Mouse (Mus musculus) heart, postnatal 25 days (tissue): ENCODE measurements at regions not wholly inside any gene's neighbourhood (a gene's known extent, or its start where the extent isn't known, plus 50 kb on each side); places are given as distances from the start of the nearest gene placed in this dataset.

Experiments
- DNase-seq: peaks from one replicate; pipeline ENCODE4 v3.0.0; 2022; ENCODE audit warnings: low spot score
- intact Hi-C: fragments of 180-260 bp; cut with DNase I; formaldehyde crosslinking; loops from one replicate; pipeline ENCODE4 v1.15.1; 2025

DNA sequence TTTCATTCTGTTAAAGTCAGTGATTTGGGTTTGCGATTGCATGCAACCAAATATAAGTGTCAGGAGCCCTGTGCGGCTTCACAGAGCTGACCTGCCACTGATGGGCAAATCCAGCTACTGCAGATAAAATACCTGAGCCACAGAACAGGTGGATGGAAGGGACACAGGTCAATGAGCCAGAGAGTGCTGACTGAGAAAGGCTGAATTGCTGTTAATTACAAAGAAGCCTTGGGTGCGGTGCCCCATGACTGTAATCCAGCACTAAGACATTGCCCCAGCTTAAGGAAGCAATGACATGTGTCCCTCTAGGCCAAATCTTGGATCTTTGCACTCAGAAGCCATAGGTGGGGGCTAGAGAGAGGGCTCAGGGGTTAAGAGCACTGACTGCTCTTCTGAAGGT, 401.7 kb downstream of the Med13l start:
- DNase-seq = no peak
- intact Hi-C loops = no loop called here

DNA sequence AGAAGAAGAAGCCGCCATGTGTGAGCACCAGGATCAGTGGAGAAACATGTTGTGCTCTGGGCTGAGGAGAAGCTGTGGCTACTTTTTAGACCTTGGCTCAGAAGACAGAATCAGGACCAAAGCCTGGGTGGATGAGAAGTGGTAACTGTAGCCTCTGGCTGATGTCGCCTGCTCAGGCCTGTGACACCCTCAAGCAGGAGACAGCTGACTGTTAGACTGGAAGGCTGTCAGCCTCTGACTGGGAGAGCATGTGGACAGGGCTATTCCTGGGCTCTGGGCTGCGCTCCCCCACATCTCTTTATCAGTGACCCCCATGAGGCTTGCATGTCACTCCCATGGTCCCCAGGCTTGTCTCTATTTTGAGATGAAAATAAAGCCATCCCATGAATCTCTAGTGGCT, 402.5 kb downstream of the Med13l start:
- DNase-seq = no peak
- intact Hi-C loops = no loop called here

DNA sequence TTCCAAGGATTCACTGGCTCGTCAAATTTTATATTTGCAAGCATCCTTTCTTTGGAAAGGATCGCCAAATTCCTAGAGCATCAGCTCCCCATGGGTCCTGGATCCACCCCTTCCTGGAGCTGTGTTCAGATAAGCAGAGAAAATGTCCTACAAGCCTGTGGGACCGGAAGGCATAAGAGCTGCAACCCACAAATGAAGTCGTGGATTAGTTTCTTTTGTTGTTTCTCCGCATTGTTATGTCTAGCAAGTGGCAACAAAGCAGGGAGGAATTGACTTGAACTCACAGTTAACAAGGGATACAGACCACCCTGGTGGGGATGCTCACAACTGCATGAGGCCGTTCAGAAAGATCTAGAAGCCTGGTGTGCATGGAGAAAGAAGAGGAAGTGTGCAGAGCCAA, 406.4 kb downstream of the Med13l start:
- DNase-seq = no peak
- intact Hi-C loops = no loop called here

DNA sequence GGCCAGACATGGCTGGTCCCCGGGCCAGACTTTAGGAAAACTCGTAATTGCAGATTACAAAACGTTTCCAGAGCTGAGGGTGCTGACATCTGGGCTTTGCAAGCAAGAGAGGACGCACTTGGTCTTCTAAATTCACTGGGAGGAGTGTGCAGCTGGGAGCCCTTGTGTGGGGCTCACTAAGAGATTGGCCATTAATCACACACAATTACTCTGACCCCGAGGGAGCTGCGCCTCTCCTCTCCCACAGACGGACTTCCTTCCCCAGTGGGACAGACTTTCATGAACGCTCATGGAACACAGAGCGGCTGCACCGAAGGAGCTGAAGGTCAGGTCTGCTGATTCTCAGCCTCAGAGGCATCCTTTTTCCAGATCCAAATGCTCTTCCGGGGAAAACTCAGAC, 407.2 kb downstream of the Med13l start:
- DNase-seq = no peak
- intact Hi-C loops = no loop called here

DNA sequence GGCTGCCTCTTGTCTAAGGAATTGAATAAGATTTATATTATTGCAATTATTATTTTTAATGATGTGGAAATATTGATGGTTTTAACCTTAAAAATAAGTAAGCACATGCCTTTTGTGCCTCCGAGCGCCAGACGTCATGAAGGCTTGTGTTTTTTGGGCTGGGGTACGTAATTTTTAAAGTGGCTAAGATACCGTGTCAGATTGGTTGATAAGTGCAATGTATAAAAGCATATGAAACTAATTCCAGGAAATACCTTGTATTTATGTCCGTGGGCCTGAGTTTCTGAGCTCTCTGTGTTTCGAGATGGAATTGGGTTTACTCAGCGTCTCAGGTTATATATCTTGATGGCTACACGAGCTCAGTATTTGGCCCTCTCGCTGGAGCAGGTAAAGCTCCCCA, 414.7 kb downstream of the Med13l start:
- no peak for DNase-seq
- intact Hi-C loops = no loop called here

DNA sequence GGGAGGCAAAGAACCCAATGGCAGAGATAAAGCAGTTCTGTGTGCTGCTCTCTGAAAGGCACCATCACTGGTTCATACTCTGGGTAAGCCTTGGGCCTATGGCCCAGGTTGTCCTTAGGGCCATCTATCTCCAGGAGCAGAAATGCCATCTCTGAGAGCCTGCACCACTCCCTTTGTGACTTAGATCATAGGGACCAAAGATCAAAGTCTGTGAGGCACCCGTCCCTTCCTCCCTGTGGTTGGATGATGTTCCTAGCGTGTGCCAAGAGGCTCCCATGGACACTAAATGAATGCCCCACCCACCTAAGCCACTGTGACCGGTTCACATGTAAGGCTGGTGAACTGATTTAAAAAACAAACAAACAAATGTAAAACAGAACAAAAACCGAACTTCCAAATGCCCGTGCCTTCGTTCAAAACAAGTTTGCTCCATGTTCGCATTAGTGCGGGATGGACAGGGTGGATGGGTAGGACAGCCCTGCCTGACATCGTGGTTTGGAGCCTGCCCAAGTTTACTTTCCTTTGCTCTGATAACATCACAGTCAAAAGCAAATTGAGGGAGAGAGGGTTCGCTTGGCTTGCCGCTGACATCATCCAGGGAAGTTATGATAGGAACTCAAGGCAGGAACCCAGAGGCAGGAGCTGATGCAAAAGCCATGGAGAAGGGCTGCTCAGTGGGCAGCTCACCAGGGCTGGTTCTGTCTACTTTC, 418.6 kb downstream of the Med13l start:
- intact Hi-C loops = no loop called here
- no peak for DNase-seq

DNA sequence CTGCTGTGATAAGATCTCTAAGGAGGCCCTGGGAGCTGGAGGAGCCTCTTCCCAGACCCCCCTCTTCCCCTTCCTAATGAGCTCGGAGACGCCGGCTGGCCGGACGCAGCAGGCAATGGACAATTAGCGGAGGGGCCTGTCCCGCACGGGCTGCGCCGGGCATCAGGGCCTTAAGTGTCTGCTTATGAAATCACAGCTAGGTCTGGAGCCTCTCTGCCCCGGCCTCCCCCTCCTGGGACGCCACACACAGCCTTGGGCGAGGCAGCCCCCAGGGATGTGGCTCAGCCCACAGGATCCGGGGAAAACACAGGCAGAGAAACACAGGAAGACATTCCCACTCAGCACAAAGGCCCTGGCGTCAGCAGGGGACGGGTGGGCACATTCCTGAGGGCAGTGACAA, 420.6 kb downstream of the Med13l start:
- intact Hi-C loops = loop anchor here (2.0 kb wide), 1 partner anchor 72 kb away; no protein-coding TSS in a partner anchor
- DNase-seq = peak; percentile 71

DNA sequence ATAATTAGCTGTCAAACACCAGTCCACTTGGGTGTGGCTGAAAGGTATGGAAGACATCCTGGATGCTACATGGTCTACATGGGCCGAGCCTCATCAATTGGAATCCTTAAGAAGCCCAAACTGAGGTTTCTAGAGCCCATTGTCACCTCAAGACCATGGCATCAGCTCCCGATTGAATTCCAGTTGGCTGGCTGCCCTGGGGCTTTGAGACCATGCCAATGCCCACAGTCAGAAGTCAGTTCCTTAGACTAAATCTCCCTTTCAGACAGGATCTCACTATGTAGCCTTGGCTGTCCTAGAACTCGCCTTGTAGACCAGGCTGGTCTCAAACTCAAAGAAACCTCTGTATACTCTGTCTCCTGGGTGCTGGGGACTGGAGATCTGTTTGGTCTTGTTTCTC, 423.8 kb downstream of the Med13l start:
- intact Hi-C loops = no loop called here
- DNase-seq = no peak

DNA sequence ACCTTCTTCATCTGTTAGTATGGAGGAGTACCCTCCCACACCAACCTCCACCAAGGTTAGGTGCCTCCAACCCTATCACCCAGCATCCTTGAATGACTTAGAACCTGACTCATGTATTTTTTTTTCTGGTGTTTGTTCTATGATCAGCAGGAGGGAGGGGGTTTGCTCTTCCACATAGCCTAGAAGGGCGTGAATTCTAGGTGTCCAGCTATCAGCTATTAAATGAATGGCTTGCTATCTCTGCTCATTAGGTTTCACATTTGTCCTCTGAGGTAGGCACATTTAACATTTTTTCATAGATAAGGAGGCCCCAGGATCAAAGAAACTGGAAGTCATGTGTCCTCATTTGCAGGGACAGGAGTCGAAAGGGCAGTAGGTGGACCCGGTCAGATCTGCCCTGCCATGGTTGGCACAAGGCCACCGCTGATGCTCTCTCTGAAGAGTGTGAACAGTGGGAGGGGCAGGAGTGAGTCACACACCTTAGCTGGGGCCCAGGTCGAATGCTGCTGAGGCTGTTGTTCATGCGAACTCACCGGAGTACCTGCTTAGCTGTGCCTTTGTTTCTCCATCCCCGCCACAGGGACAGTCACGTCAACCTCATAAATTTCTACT, 424.4 kb downstream of the Med13l start:
- no peak for DNase-seq
- intact Hi-C loops = loop anchor here (5.0 kb wide), 1 partner anchor 692 kb away; no protein-coding TSS in a partner anchor

DNA sequence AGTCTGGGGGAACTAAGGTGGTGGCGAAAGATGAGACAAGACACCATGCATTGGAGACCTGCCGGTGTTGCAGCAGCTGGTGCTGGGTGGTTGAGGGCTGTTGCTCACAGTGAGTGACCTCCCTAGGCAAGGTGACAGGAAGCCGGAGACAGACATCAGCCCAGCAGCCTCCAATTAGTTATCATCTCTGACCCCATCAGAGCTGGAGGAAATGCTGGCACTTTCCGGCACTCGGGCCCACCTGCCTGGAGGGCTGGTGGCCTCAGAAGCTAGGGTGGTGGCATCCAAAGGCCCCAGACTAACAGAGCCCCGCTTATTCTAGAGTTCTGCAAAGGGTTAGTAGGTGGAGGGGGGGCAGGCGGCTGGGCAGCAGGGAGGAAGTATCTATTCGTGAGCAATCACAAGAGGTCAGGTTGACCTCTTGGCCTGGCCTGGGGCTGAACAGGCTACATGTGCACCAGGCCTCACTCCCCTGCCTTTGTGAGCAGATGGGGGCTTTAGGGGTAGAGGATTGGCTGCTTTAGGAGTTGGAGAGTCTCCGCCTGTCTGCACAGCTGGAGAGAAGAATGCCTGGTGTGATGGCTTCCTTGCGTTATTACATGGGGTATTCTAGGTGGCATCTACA, 427.0 kb downstream of the Med13l start:
- DNase-seq = no peak
- intact Hi-C loops = loop anchor here (5.0 kb wide), 1 partner anchor 690 kb away; no protein-coding TSS in a partner anchor

DNA sequence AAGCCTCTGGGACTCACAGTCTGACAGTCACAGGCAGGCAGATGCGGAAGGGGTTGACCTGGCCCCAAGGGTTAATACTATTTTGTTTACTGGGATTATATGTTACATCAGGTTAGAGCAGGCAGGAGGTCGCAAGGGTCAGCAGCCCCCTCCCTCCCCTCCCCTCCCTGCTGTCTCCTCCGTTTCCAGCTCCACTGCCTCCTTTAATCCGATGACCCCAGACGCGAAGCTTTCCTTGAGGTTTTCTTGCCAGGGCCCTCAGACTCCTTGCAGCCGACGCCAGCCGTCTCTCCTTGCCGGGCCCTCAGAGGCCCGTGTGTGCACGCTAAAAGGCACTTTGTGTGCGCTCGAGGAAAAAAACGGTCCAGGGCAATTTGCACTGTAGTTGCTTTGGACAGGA, 438.6 kb downstream of the Med13l start:
- no peak for DNase-seq
- intact Hi-C loops = no loop called here

DNA sequence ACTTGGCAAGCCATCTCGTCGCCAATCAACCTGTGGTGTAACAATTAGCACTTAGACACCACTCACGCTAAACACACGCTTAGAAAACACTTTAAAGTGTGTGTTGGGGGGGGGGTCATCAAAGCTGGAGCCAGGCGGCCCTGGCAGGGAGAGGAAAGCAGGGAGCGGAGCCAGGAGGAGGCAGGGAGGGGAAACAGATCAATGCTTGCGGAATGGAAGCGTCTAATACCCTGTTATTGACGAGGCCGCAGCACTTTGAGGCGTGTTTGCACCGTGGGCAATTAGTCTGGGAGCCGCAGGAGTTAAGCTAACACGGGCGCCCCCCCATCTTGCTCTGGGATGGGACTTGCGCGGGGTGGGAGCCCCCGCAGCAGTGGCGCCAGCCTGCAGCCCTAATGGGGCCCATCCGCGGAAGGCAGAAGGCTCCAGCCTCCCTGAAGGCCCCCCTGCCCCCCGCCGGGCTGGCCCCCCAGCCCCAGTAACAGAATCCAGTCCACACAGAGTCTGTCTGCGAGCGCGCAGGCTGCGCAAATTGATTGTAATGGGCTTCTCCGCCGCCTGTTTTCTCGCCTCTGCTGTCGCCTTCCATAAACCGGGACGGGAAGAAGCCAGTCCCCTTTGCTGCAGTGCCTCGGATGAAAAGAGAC, 445.5 kb downstream of the Med13l start:
- no peak for DNase-seq
- intact Hi-C loops = no loop called here

DNA sequence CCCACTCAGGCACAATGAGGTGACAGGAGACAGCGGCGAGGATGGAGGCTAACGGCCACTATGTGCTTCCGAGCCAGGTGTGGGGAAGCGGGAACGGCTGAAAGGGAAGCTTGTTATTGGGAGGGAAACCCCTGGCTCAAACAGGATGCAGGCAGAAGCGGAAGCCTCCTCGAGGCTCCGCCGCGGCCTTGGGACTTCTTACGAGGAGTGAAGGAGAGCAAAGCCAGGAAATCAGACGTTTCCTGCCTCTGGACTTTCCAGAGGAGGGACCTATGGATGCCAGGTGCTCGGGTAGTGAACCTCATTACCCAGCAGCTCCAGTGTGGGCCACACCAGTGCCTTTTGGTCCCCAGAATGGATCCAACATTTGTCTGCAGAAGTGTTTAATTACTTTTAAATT, 449.6 kb downstream of the Med13l start:
- no peak for DNase-seq
- intact Hi-C loops = no loop called here

DNA sequence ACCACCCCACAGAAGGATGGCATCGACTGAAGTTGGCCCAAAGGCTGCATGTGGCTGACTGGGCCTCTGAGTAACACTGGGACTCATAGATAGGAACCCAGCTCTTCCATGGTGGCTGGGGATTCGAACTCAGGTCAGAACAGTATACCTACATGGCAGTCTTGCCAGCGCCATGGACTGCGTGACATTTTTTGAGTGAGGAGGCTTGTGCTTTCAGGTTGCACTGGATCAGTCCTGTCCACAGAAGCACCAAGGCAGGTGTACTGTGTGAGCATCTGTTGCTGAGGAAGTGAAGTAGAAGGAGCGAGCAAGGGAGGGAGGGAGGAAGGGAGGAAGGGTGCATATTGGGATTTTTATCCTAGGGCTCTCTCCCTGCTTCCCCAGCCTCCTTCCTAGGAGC, 454.7 kb downstream of the Med13l start:
- intact Hi-C loops = no loop called here

DNA sequence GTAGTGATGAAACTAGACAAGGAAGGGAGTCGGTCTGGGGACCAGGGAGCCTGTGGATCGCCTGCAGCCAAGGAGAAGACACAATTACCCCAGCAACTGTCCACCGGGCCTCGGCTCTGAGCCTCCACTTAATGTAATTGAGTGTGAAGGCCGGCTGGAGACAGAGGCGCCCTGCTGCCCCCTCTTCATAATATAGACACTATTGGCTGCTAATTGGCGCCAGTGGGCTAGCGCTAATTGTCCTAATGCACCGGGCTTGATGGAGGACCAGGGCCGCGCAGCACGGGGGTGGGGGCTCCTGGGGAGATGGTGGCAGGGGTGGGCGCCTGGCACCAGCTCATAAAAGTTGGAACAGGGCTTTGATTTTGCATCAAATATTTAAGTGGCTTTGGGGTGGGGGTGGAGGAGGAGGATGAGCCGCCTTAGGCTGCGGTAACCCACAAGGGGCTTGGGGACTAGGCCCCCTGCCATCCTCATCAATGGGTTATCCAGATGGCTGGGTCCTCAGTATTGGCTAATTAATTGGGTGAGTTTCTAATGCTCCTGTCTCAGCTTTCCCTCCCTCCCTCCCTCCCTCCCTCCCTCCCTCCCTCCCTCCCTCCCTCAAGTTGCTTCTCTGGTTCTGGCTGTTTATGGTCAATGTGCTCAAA, 455.3 kb downstream of the Med13l start:
- intact Hi-C loops = no loop called here
- DNase-seq = no peak

More for the DNA sequence above, 454.7 kb downstream of the Med13l start:
- no peak for DNase-seq

DNA sequence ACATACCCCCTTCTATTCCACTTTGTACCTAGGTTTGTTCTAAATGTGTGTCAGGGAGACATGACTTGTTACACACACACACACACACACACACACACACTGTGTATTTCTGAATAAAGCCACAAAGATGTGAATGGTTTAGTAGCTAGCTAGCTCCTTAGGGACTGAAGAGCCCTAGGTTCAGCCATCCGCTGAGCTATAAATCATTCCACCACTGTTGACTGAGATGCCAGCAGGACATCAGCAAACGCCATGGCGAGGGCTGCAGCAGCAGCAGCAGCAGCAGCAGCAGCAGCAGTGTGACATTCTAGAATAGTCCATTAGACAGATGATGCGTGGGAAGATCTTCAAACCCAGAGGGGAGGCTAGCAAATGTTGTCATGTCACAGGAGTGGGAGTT, 455.9 kb downstream of the Med13l start:
- no peak for DNase-seq
- intact Hi-C loops = no loop called here

DNA sequence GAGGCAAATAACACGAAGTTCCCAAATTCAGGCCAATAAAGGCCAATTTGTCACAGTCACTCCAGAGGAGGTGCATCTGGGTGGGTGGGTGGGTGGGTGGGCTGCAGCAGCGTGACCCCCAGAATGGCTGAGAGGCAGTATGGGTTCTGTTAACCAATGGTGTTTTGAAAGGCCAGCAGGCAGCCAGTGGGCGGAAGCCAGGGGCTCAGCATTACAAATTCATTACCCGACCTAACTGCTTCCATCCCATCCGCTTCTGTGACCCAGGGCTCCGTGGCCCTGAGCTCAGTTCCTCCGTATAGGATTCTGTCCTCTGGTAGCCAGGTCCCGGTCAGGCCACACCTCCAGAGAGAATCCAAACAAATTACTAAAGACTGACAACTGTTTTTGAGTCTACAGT, 463.5 kb downstream of the Med13l start:
- intact Hi-C loops = no loop called here
- no peak for DNase-seq

DNA sequence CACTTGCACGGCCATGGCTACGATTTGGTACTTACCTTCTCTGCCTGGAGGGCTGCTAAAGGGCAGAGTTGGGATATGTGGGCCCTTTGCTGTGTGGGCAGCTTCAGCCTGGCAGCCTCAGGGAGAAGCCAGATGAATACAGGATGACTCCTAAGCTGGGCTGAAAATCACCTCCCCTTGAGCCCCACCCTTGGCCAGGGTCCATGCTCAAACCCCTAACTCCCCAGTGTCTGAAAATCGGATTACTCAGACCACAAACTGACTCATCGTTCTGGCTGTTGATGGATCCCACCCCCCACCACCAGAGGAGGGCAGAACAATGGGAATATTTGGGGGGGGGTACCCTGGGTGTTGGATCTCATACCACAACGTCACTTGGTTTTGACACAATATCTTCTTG, 471.6 kb downstream of the Med13l start:
- DNase-seq = no peak
- intact Hi-C loops = no loop called here

DNA sequence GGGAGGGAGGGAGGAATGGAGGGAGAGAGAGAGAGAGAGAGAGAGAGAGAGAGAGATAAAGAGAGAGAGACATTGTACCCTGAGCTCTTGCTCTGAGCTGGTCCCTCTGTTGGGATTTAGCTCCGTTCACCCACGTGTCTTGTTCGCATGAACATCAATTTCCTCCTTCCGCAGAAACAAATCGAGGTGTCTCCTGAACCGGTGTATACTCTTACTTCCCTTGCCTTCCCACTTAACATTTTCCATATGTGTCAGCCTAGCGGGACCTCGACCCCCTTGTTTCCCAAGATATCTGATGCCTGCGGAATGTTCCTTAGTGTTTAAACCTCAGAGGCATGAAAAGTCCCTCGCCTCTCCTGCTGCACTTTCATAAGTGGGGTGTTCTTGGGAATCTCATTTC, 484.1 kb downstream of the Med13l start:
- DNase-seq = no peak
- intact Hi-C loops = no loop called here

DNA sequence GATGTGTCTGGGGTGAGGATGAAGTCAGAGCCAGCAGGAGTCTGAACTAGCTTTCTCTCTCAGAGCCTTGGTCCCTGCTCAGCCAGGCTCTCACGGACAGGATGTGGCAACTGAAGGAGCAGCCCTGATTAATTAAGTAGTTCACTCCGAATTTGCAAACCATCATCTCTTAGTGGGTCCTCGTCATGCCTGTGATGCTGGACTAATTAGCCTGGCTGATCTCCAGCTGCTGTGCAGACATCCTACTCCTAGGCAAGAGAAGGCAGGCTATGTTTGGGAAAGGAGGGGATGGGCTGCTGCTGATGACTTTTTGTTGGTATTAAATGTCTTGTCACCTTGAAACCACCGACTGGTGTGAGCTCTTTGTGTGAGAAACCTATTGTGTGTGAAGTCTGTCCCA, 487.1 kb downstream of the Med13l start:
- DNase-seq = no peak
- intact Hi-C loops = no loop called here
